27 mouse cellular contexts compared by ENCODE assay signal in the genomic region with DNA sequence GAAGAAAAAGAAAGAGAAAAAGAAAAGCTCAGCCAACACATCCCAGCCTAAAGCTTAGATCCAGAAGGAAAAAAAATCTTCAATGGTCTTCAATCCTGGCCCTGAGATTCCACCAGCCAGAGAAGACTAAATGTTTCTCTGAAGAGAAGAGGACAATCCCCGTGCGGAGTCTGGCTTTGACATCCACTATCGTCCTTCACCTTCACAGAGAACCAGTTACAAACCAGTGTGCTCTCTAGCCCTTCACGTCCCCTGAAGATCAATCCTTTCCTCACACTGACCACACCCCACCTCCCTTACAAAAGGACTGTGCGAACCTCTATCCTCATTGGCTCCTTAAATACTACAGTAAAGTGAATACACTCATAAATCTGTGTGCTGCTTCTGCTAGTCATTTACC. TPM values are rescaled to one million over a fixed set of nuclear protein-coding genes. Genes with fewer than 3 reads are reported as not detected.
A peak's percentile ranks its signal among the peaks of the same experiment; 100 is the strongest.
DNase-seq lines count a peak whose midpoint lies in the region; ATAC-seq and TF ChIP-seq lines count a peak whose summit lies in the region.
"Had no signal": no experiment of that assay in that cellular context is flagged by ENCODE, and none has a peak within 500 bp of the region (broad histone marks: within the 10 kb centered on the region; RNA-seq: fewer than 3 reads in every experiment).

No protein-coding gene starts in this region.

- TF ChIP-seq CTCF in left cerebral cortex, adult 2 months (IDR thresholded peaks at IDR 0.05), result no peak

- peaks cover 12% of the 10 kb centered on the region for H3K4me1 ChIP-seq in heart, embryonic 10.5 days

- DNase-seq in heart, embryonic 10.5 days (ENCODE audit: low spot score), result peak; percentile 66
- no peak for DNase-seq in heart, postnatal 25 days (ENCODE audit: low spot score)
- DNase-seq in ES-CJ7 (ENCODE audit: low read depth, low spot score) (peak; percentile 61), ZHBTc4 (ENCODE audit: low read depth, low spot score) (peak; percentile 53)
- DNase-seq in left cerebral cortex, adult 2 months (ENCODE audit: extremely low spot score in 1 of 2, low spot score in 2 of 2), result no peak
- DNase-seq: adrenal gland, adult 8-10 months; adrenal gland, postnatal 14 days; adrenal gland, postnatal 36 days; cerebellum, adult 11-12 months; cerebellum, adult 2 months; cerebellum, adult 9-10 months; cerebellum, postnatal 10 days; cerebellum, postnatal 25 days had no signal

- WGBS in heart, embryonic 10.5 days, result 89% methylated on average over 5 of the region's 5 CpGs

- no peaks in the 10 kb centered on the region for H3K9me3 ChIP-seq in heart, embryonic 10.5 days
- H3K9me3 ChIP-seq: embryonic facial prominence, embryonic 10.5 days; embryonic facial prominence, embryonic 12.5 days; forebrain, embryonic 12.5 days; G1E had no signal

- no peaks in the 10 kb centered on the region for H3K36me3 ChIP-seq in heart, embryonic 10.5 days
- H3K36me3 ChIP-seq: embryonic facial prominence, embryonic 10.5 days; embryonic facial prominence, embryonic 12.5 days; forebrain, embryonic 12.5 days had no signal

- intact Hi-C loops in heart, postnatal 25 days (cut with DNase I), result no loop called here
- intact Hi-C loops in left cerebral cortex, adult 2 months (cut with DNase I), result no loop called here

- H3K4me3 ChIP-seq in heart, embryonic 10.5 days, result no peak overlapping the region
- no peak overlapping the region for H3K4me3 ChIP-seq in left cerebral cortex, adult 2 months
- H3K4me3 ChIP-seq: embryonic facial prominence, embryonic 10.5 days; embryonic facial prominence, embryonic 12.5 days; forebrain, embryonic 12.5 days had no signal

- ATAC-seq in monocyte, adult 5-6 weeks (replicated peaks; ENCODE audit: insufficient number of reproducible peaks, low FRiP score, low TSS enrichment, poor library complexity, severe bottlenecking), result no peak
- ATAC-seq: activated CD4-positive, CD25-positive, alpha-beta regulatory T cell, adult 4 months; forebrain, embryonic 14.5 days; forebrain, embryonic 16.5 days; Patski had no signal

- no peak overlapping the region for H3K27ac ChIP-seq in heart, embryonic 10.5 days
- no peak overlapping the region for H3K27ac ChIP-seq in left cerebral cortex, adult 2 months
- H3K27ac ChIP-seq: embryonic facial prominence, embryonic 10.5 days; embryonic facial prominence, embryonic 12.5 days; forebrain, embryonic 12.5 days had no signal

- H3K27me3 ChIP-seq in heart, embryonic 10.5 days (ENCODE audit: insufficient read depth, poor library complexity, severe bottlenecking), result no peaks in the 10 kb centered on the region
- H3K27me3 ChIP-seq: CH12.LX; embryonic facial prominence, embryonic 12.5 days; forebrain, embryonic 12.5 days; Patski had no signal

RNA-seq across cellular contexts. Expression of gene Gm10322, which starts 55.7 kb away (rescaled TPM):
- not detected in 2 replicates for polyA plus RNA-seq in heart, embryonic 10.5 days (2016; fragmentation: Nextera tagmentation; extraction: Ambion mirVana)
- not detected for total RNA-seq in heart, postnatal 25 days (2021)
- not detected in 3 replicates for total RNA-seq in monocyte, adult 5-6 weeks (2017)
- not detected for total RNA-seq in left cerebral cortex, adult 2 months (2021)
- total RNA-seq: adrenal gland, adult 18-20 months; adrenal gland, adult 8-10 months; adrenal gland, postnatal 14 days; adrenal gland, postnatal 36 days; CH12.LX; G1E had no signal
- polyA plus RNA-seq: activated CD4-positive, CD25-positive, alpha-beta regulatory T cell, adult 4 months; cerebellum, adult 2 months; cortical plate, adult 2 months; embryonic facial prominence, embryonic 10.5 days; embryonic facial prominence, embryonic 12.5 days; embryonic facial prominence, embryonic 14.5 days; forebrain, embryonic 12.5 days; forebrain, embryonic 14.5 days; forebrain, embryonic 16.5 days; frontal cortex, adult 2 months; G1E; Patski had no signal

RNA-seq across cellular contexts. Expression of gene Mcu, which starts 56.4 kb away (rescaled TPM):
- 19.4 and 27.1 TPM in 2 replicates for polyA plus RNA-seq in heart, embryonic 10.5 days (2016; fragmentation: Nextera tagmentation; extraction: Ambion mirVana)
- total RNA-seq in heart, postnatal 25 days (2021), result 10 to 100 TPM; 21.3 to 22.6 TPM
- 14.7 to 23.8 TPM (median 23.2 TPM) in 3 replicates for total RNA-seq in monocyte, adult 5-6 weeks (2017)
- 10 to 100 TPM; 33.9 to 37.1 TPM for total RNA-seq in left cerebral cortex, adult 2 months (2021)

Comparison
In these comparisons a context has a peak if more than half of its experiments do, and no peak if none do; other contexts are left out.
1. DNase-seq: peak in heart, embryonic 10.5 days (single experiment), ES-CJ7 (single experiment) and ZHBTc4 (single experiment); none in heart, postnatal 25 days (single experiment) and left cerebral cortex, adult 2 months (0 of 2).